8 mouse cellular contexts compared by ENCODE assay signal in the genomic region with DNA sequence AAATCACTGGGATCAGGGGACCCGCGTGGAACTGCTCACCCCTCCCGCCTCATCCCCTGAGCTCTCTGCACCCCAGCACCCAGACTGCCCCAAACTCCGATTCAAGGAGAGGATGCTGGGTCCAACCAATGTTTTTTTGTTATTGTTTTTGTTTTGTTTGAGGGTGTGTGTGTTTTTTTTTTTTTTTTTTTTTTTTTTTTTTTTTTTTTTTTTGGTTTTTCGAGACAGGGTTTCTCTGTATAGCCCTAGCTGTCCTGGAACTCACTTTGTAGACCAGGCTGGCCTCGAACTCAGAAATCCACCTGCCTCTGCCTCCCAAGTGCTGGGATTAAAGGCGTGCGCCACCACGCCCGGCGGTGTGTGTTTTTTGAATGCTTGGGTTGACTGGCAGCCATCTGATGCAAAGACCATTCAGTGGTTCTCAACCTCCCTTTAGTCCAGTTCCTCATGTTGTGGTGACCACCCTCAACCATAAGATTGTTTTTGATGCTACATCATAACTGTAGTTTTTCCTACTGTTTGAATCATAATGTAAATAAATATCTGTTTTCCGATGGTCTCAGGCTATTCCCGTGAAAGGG.
A peak's percentile ranks its signal among the peaks of the same experiment; 100 is the strongest.
DNase-seq lines count a peak whose midpoint lies in the region; ATAC-seq and TF ChIP-seq lines count a peak whose summit lies in the region.
"Not testable (repeated sequence)": the region's sequence is repeated elsewhere in the genome, so short reads cannot be mapped to it uniquely, and the experiment has no call there.

No protein-coding gene starts in this region.

- not testable (repeated sequence) for TF ChIP-seq POLR2A in heart, adult 2 months (IDR thresholded peaks at IDR 0.05; ENCODE audit: insufficient read depth, low read depth, low read length); spleen, adult 2 months (IDR thresholded peaks at IDR 0.05; ENCODE audit: low read depth, low read length)

- H3K4me3 ChIP-seq in E14TG2a.4 (replicated peaks; ENCODE audit: low read length): peak overlapping the region; percentile 75
- peak overlapping the region; percentile 43 for H3K4me3 ChIP-seq in embryonic facial prominence, embryonic 15.5 days (replicated peaks)
- H3K4me3 ChIP-seq in heart, adult 2 months: peak overlapping the region; percentile 60
- H3K4me3 ChIP-seq in hindbrain, embryonic 14.5 days (replicated peaks; ENCODE audit: low read length): peak overlapping the region; percentile 37
- H3K4me3 ChIP-seq in layer of hippocampus, adult 2 months: peak overlapping the region; percentile 70
- peak overlapping the region; percentile 51 for H3K4me3 ChIP-seq in liver, embryonic 15.5 days (replicated peaks)
- peak overlapping the region; percentile 36 for H3K4me3 ChIP-seq in midbrain, embryonic 13.5 days (replicated peaks)
- H3K4me3 ChIP-seq in spleen, adult 2 months (ENCODE audit: extremely low read depth, insufficient read depth, insufficient read length): peak overlapping the region; percentile 61

- H3K4me1 ChIP-seq in E14TG2a.4 (replicated peaks; ENCODE audit: low read depth, low read length): peaks cover 10% of the 10 kb centered on the region
- not testable (repeated sequence) for H3K4me1 ChIP-seq in embryonic facial prominence, embryonic 15.5 days; heart, adult 2 months (ENCODE audit: control insufficient read depth, insufficient read depth, low read length); liver, embryonic 15.5 days (replicated peaks); spleen, adult 2 months (ENCODE audit: control insufficient read depth, insufficient read depth, insufficient read length)
- peaks cover 12% of the 10 kb centered on the region; the same call in 1 of the 2 replicates for H3K4me1 ChIP-seq in hindbrain, embryonic 14.5 days (replicated peaks; ENCODE audit: control insufficient read depth, insufficient read depth, low read length)
- peaks cover 24% of the 10 kb centered on the region for H3K4me1 ChIP-seq in midbrain, embryonic 13.5 days (replicated peaks)

- not testable (repeated sequence) for H3K36me3 ChIP-seq in E14TG2a.4 (ENCODE audit: insufficient read depth, low read length); embryonic facial prominence, embryonic 15.5 days; heart, adult 2 months (ENCODE audit: control insufficient read depth, insufficient read depth, low read length); hindbrain, embryonic 14.5 days (replicated peaks; ENCODE audit: control insufficient read depth, insufficient read depth); liver, embryonic 15.5 days (replicated peaks); midbrain, embryonic 13.5 days; spleen, adult 2 months (ENCODE audit: control insufficient read depth, insufficient read depth, low read length)

- not testable (repeated sequence) for TF ChIP-seq CTCF in E14TG2a.4 (conservative IDR thresholded peaks at IDR 0.05; ENCODE audit: low read length); heart, adult 2 months (IDR thresholded peaks at IDR 0.05); layer of hippocampus, adult 2 months (conservative IDR thresholded peaks at IDR 0.05); spleen, adult 2 months (IDR thresholded peaks at IDR 0.05; ENCODE audit: extremely low read depth, insufficient read depth, insufficient read length, insufficient replicate concordance)

- not testable (repeated sequence) for ATAC-seq in embryonic facial prominence, embryonic 15.5 days (ENCODE audit: insufficient number of reproducible peaks, low FRiP score, low TSS enrichment, low read depth); hindbrain, embryonic 14.5 days (ENCODE audit: low FRiP score); liver, embryonic 15.5 days (ENCODE audit: insufficient read depth); midbrain, embryonic 13.5 days

- not testable (repeated sequence) for TF ChIP-seq EP300 in heart, adult 2 months (IDR thresholded peaks at IDR 0.05; ENCODE audit: insufficient read depth, low read depth, low read length)

- H3K4me2 ChIP-seq in embryonic facial prominence, embryonic 15.5 days (replicated peaks): peak overlapping the region; percentile 63
- peak overlapping the region; percentile 73 for H3K4me2 ChIP-seq in hindbrain, embryonic 14.5 days (replicated peaks)
- peak overlapping the region; percentile 67 for H3K4me2 ChIP-seq in liver, embryonic 15.5 days
- H3K4me2 ChIP-seq in midbrain, embryonic 13.5 days (replicated peaks): peak overlapping the region; percentile 58

- H3K9me3 ChIP-seq in E14TG2a.4 (ENCODE audit: low read length); embryonic facial prominence, embryonic 15.5 days (replicated peaks); hindbrain, embryonic 14.5 days (ENCODE audit: control insufficient read depth, low read length); liver, embryonic 15.5 days (replicated peaks); midbrain, embryonic 13.5 days: not testable (repeated sequence)

- intact Hi-C loops in heart, adult 2 months (cut with DNase I): not testable (repeated sequence)

- H3K9ac ChIP-seq in embryonic facial prominence, embryonic 15.5 days: peak overlapping the region; percentile 15; the same call in 1 of the 2 replicates
- peak overlapping the region; percentile 67 for H3K9ac ChIP-seq in heart, adult 2 months (ENCODE audit: low read depth, low read length)
- H3K9ac ChIP-seq in hindbrain, embryonic 14.5 days: peak overlapping the region; percentile 73
- not testable (repeated sequence) for H3K9ac ChIP-seq in liver, embryonic 15.5 days
- H3K9ac ChIP-seq in midbrain, embryonic 13.5 days (replicated peaks): peak overlapping the region; percentile 59; the same call in 1 of the 2 replicates

- not testable (repeated sequence) for H3K27ac ChIP-seq in embryonic facial prominence, embryonic 15.5 days (replicated peaks); liver, embryonic 15.5 days (replicated peaks)
- peak overlapping the region; percentile 48 for H3K27ac ChIP-seq in heart, adult 2 months
- H3K27ac ChIP-seq in hindbrain, embryonic 14.5 days: peak overlapping the region; percentile 71
- peak overlapping the region; percentile 89 for H3K27ac ChIP-seq in layer of hippocampus, adult 2 months
- H3K27ac ChIP-seq in midbrain, embryonic 13.5 days: peak overlapping the region; percentile 79
- peak overlapping the region; percentile 45; the same call in 1 of the 2 replicates for H3K27ac ChIP-seq in spleen, adult 2 months (ENCODE audit: insufficient read depth, low read length)

- H3K27me3 ChIP-seq in E14TG2a.4 (ENCODE audit: insufficient read depth, low read length): peaks cover 17% of the 10 kb centered on the region
- not testable (repeated sequence) for H3K27me3 ChIP-seq in embryonic facial prominence, embryonic 15.5 days; heart, adult 2 months (ENCODE audit: control insufficient read depth, insufficient read depth, low read length); hindbrain, embryonic 14.5 days (ENCODE audit: control insufficient read depth, insufficient read depth, low read length); liver, embryonic 15.5 days; midbrain, embryonic 13.5 days; spleen, adult 2 months (ENCODE audit: control insufficient read depth, insufficient read depth, low read length)

- DNase-seq in heart, adult 2 months; hindbrain, embryonic 14.5 days (ENCODE audit: low spot score); layer of hippocampus, adult 2 months (ENCODE audit: low spot score in 2 of 2); spleen, adult 2 months (ENCODE audit: low read depth in 1 of 2, low spot score in 2 of 2): not testable (repeated sequence)

- H3K79me2 ChIP-seq in heart, adult 2 months (replicated peaks; ENCODE audit: control insufficient read depth, insufficient read depth, low read length): not testable (repeated sequence)

- 60% methylated on average over 12 of the region's 13 CpGs for WGBS in embryonic facial prominence, embryonic 15.5 days
- WGBS in heart, adult 2 months: 63% methylated on average over 13 of the region's 13 CpGs
- WGBS in hindbrain, embryonic 14.5 days: 58% methylated on average over 11 of the region's 13 CpGs
- 52% methylated on average over 12 of the region's 13 CpGs for WGBS in liver, embryonic 15.5 days (ENCODE audit: insufficient replicate concordance)
- WGBS in midbrain, embryonic 13.5 days: 56% methylated on average over 11 of the region's 13 CpGs
- 73% methylated on average over 12 of the region's 13 CpGs for WGBS in spleen, adult 2 months
